31 mouse cellular contexts compared by ENCODE assay signal in the genomic region with DNA sequence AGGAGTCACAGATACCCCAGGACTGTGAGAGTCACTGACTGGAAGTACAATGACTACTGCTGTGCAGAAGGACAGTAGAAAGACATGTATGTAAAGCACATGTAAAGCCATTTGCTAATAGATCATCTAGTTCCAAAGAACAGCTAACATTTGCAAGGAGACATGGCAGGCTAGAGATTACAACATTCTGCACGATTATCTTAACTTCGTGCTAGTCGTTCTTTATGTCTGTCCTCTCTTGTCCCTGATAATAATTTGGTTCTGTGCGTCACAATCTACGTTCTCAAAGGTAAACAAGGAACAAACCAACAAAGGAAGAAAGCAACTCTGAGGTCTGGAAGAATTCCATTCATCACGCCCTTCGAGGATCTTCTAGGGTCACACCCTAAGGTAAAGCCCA.
A peak's percentile ranks its signal among the peaks of the same experiment; 100 is the strongest.
DNase-seq lines count a peak whose midpoint lies in the region; ATAC-seq and TF ChIP-seq lines count a peak whose summit lies in the region.
"Had no signal": no experiment of that assay in that cellular context is flagged by ENCODE, and none has a peak within 500 bp of the region (broad histone marks: within the 10 kb centered on the region; RNA-seq: fewer than 3 reads in every experiment).

No protein-coding gene starts in this region.

- H3K4me3 ChIP-seq in thymus, adult 2 months (ENCODE audit: control insufficient read depth, insufficient read depth, low read length), result no peak overlapping the region
- H3K4me3 ChIP-seq in liver, embryonic 13.5 days (replicated peaks), result no peak overlapping the region
- no peak overlapping the region for H3K4me3 ChIP-seq in macrophage (ENCODE audit: inconsistent target)
- H3K4me3 ChIP-seq: erythroblast, embryonic 14.5 days; gastrocnemius, adult 2 months; hindbrain, embryonic 12.5 days; limb, embryonic 12.5 days; midbrain, embryonic 15.5 days; neural tube, embryonic 15.5 days had no signal

- H3K4me1 ChIP-seq in thymus, adult 2 months (replicated peaks; ENCODE audit: control insufficient read depth, insufficient read depth, low read length), result peaks cover 24% of the 10 kb centered on the region
- H3K4me1 ChIP-seq in liver, embryonic 13.5 days (replicated peaks), result peaks cover 31% of the 10 kb centered on the region

- peaks cover 6% of the 10 kb centered on the region for H3K36me3 ChIP-seq in thymus, adult 2 months (ENCODE audit: control insufficient read depth, insufficient read depth, low read length)
- no peaks in the 10 kb centered on the region for H3K36me3 ChIP-seq in liver, embryonic 13.5 days
- H3K36me3 ChIP-seq in macrophage (ENCODE audit: inconsistent target), result no peaks in the 10 kb centered on the region; the same call in 1 of the 2 replicates
- H3K36me3 ChIP-seq: hindbrain, embryonic 12.5 days; limb, embryonic 12.5 days; midbrain, embryonic 15.5 days; neural tube, embryonic 15.5 days had no signal

- DNase-seq in thymus, adult 2 months, result no peak
- DNase-seq in thymus, postnatal 0 days (ENCODE audit: low spot score), result no peak
- no peak for DNase-seq in liver, embryonic 13.5 days
- no peak for DNase-seq in yolk sac, embryonic 10.5 days (ENCODE audit: low spot score)
- DNase-seq in left cerebral cortex, adult 18-20 months (ENCODE audit: low spot score in 2 of 2), result no peak
- no peak for DNase-seq in thymus, adult 18-20 months
- DNase-seq: adrenal gland, postnatal 10 days; B cell, adult 2 months; cerebellum, adult 11 months; cerebellum, adult 9-11 months; gastrocnemius, adult 2 months; gastrocnemius, postnatal 36 days; heart, postnatal 36 days; kidney, adult 8-10 months; kidney, postnatal 4 days; layer of hippocampus, adult 9-11 months; lung, adult 18-20 months; lung, postnatal 10 days; right cerebral cortex, postnatal 25 days; spleen, adult 18-20 months; thymus, postnatal 14 days had no signal

- WGBS in thymus, adult 2 months, result 84% methylated on average over 7 of the region's 7 CpGs
- 26% methylated on average over 7 of the region's 7 CpGs for WGBS in liver, embryonic 13.5 days (ENCODE audit: insufficient replicate concordance)
- WGBS in macrophage (ENCODE audit: missing documents), result 80% methylated on average over 7 of the region's 7 CpGs

- H3K27me3 ChIP-seq in thymus, adult 2 months (ENCODE audit: control insufficient read depth, insufficient read depth, low read length), result no peaks in the 10 kb centered on the region
- H3K27me3 ChIP-seq in liver, embryonic 13.5 days, result no peaks in the 10 kb centered on the region
- H3K27me3 ChIP-seq: hindbrain, embryonic 12.5 days; limb, embryonic 12.5 days; midbrain, embryonic 15.5 days; neural tube, embryonic 15.5 days had no signal

- peak; percentile 47; the same call in 1 of the 2 replicates for ATAC-seq in liver, embryonic 13.5 days (ENCODE audit: low read depth)
- ATAC-seq: forebrain, embryonic 16.5 days; intestine, embryonic 16.5 days; midbrain, embryonic 15.5 days had no signal

- no peak for TF ChIP-seq CTCF in thymus, adult 2 months (IDR thresholded peaks at IDR 0.05; ENCODE audit: borderline replicate concordance, control insufficient read depth, extremely low read depth, insufficient read depth, low read length, poor library complexity)

- no peak overlapping the region for H3K4me2 ChIP-seq in liver, embryonic 13.5 days
- H3K4me2 ChIP-seq: heart, embryonic 11.5 days; hindbrain, embryonic 12.5 days; limb, embryonic 12.5 days; midbrain, embryonic 15.5 days; neural tube, embryonic 15.5 days had no signal

- no peak for TF ChIP-seq POLR2A in thymus, adult 2 months (IDR thresholded peaks at IDR 0.05; ENCODE audit: control insufficient read depth, extremely low read depth, insufficient read depth, low read length, poor library complexity)

- H3K9me3 ChIP-seq in liver, embryonic 13.5 days (replicated peaks), result no peaks in the 10 kb centered on the region
- H3K9me3 ChIP-seq: hindbrain, embryonic 12.5 days; limb, embryonic 12.5 days; midbrain, embryonic 15.5 days; neural tube, embryonic 15.5 days had no signal

- peaks cover 88% of the 10 kb centered on the region for H3K79me2 ChIP-seq in macrophage (ENCODE audit: inconsistent target)

- no peak overlapping the region for H3K9ac ChIP-seq in liver, embryonic 13.5 days
- H3K9ac ChIP-seq: hindbrain, embryonic 12.5 days; limb, embryonic 12.5 days; midbrain, embryonic 15.5 days; neural tube, embryonic 15.5 days had no signal

- peak overlapping the region; percentile 21; the same call in 1 of the 2 replicates for H3K27ac ChIP-seq in thymus, adult 2 months (ENCODE audit: control insufficient read depth, insufficient read depth, low read length)
- no peak overlapping the region for H3K27ac ChIP-seq in liver, embryonic 13.5 days
- H3K27ac ChIP-seq in macrophage, result peak overlapping the region; percentile 73
- H3K27ac ChIP-seq: hindbrain, embryonic 12.5 days; kidney, postnatal 0 days; limb, embryonic 12.5 days; midbrain, embryonic 15.5 days; neural tube, embryonic 15.5 days had no signal
